Mouse (Mus musculus): ENCODE results near the gene Naa50. TPM values are rescaled to one million over a fixed set of nuclear protein-coding genes. Genes with fewer than 3 reads are reported as not detected.

The Naa50 gene
- total RNA-seq, 2 experiments from 2014 or later, result 55.9 to 56.1 TPM

GRCm38 (mm10) chr16:44138979-44139535 lies 573 bp upstream of the Naa50 start:
- peak; percentile 72 to 86 for DNase-seq (ENCODE audit: extremely low spot score in 1 of 2, low spot score in 1 of 2)

GRCm38 (mm10) chr16:44140186-44140787 lies 657 bp downstream of the Naa50 start:
- peak; percentile 44 to 46 for DNase-seq (ENCODE audit: extremely low spot score in 1 of 2, low spot score in 1 of 2)

- no peak for DNase-seq (ENCODE audit: extremely low spot score in 1 of 2, low spot score in 1 of 2)
Measured at GRCm38 (mm10) chr16:44141483-44141882, 1.9 kb downstream of the Naa50 start.

- DNase-seq (ENCODE audit: extremely low spot score in 1 of 2, low spot score in 1 of 2), result no peak
Measured at GRCm38 (mm10) chr16:44149002-44149767, 9.6 kb downstream of the Naa50 start.

GRCm38 (mm10) chr16:44154497-44155057 lies 14.9 kb downstream of the Naa50 start:
- no peak for DNase-seq (ENCODE audit: extremely low spot score in 1 of 2, low spot score in 1 of 2)

GRCm38 (mm10) chr16:44159325-44159724 lies 19.7 kb downstream of the Naa50 start:
- no peak for DNase-seq (ENCODE audit: extremely low spot score in 1 of 2, low spot score in 1 of 2)

- DNase-seq (ENCODE audit: extremely low spot score in 1 of 2, low spot score in 1 of 2), result no peak
Measured at GRCm38 (mm10) chr16:44163831-44164230, 24.2 kb downstream of the Naa50 start.

GRCm38 (mm10) chr16:44165182-44165581 lies 25.6 kb downstream of the Naa50 start:
- no peak for DNase-seq (ENCODE audit: extremely low spot score in 1 of 2, low spot score in 1 of 2)

- DNase-seq (ENCODE audit: extremely low spot score in 1 of 2, low spot score in 1 of 2), result no peak
Measured at GRCm38 (mm10) chr16:44168990-44169389, 29.4 kb downstream of the Naa50 start.

- DNase-seq (ENCODE audit: extremely low spot score in 1 of 2, low spot score in 1 of 2), result peak; percentile 85 to 95
Measured at GRCm38 (mm10) chr16:44172297-44173154, 32.9 kb downstream of the Naa50 start.

- peak; percentile 37 to 45 for DNase-seq (ENCODE audit: extremely low spot score in 1 of 2, low spot score in 1 of 2)
Measured at GRCm38 (mm10) chr16:44173155-44173941, 33.7 kb downstream of the Naa50 start, which contains the start of gene Usf3. TSS of gene Usf3 (plus strand) at chr16:44173246.

GRCm38 (mm10) chr16:44173966-44174530 lies 34.4 kb downstream of the Naa50 start:
- DNase-seq (ENCODE audit: extremely low spot score in 1 of 2, low spot score in 1 of 2), result no peak

GRCm38 (mm10) chr16:44175001-44175400 lies 35.4 kb downstream of the Naa50 start:
- DNase-seq (ENCODE audit: extremely low spot score in 1 of 2, low spot score in 1 of 2), result no peak

- DNase-seq (ENCODE audit: extremely low spot score in 1 of 2, low spot score in 1 of 2), result no peak
Measured at GRCm38 (mm10) chr16:44176511-44176910, 36.9 kb downstream of the Naa50 start.

- DNase-seq (ENCODE audit: extremely low spot score in 1 of 2, low spot score in 1 of 2), result no peak
Measured at GRCm38 (mm10) chr16:44178555-44178954, 38.9 kb downstream of the Naa50 start.

- DNase-seq (ENCODE audit: extremely low spot score in 1 of 2, low spot score in 1 of 2), result no peak
Measured at GRCm38 (mm10) chr16:44182597-44182996, 43.0 kb downstream of the Naa50 start.

GRCm38 (mm10) chr16:44184769-44185168 lies 45.1 kb downstream of the Naa50 start:
- DNase-seq (ENCODE audit: extremely low spot score in 1 of 2, low spot score in 1 of 2), result no peak

- DNase-seq (ENCODE audit: extremely low spot score in 1 of 2, low spot score in 1 of 2), result no peak
Measured at GRCm38 (mm10) chr16:44187172-44187571, 47.5 kb downstream of the Naa50 start.

GRCm38 (mm10) chr16:44188766-44189165 lies 49.1 kb downstream of the Naa50 start:
- no peak for DNase-seq (ENCODE audit: extremely low spot score in 1 of 2, low spot score in 1 of 2)

All from layer of hippocampus, postnatal 25 days (tissue).